In the genomic region with DNA sequence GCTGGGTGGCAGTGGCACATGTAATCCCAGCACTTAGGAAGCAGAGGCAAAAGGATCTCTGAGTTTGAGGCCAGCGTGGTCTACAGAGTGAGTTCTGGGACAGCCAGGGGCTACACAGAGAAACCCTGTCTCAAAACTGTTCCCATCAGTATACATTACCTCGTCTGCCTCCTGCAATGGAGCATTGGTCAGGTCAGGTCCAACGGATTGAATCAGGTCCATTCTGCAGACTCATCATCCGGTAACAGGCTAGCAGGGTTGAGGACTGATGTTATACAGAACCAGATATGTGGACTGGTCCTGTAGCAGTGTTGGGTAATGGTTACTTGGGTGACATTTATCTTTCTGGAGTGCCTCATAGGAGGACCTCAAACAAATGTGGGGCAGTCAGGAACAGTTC, we compare ENCODE assay signal across 16 mouse cellular contexts.
"Had no signal": no experiment of that assay in that cellular context is flagged by ENCODE, and none has a peak within 500 bp of the region (broad histone marks: within the 10 kb centered on the region; RNA-seq: fewer than 3 reads in every experiment).

No protein-coding gene starts in this region.

- H3K27me3 ChIP-seq: neural tube, embryonic 13.5 days; neural tube, embryonic 15.5 days; stomach, embryonic 15.5 days had no signal

- H3K36me3 ChIP-seq: neural tube, embryonic 13.5 days; neural tube, embryonic 15.5 days; stomach, embryonic 15.5 days had no signal

- H3K9me3 ChIP-seq: neural tube, embryonic 13.5 days; neural tube, embryonic 15.5 days; stomach, embryonic 15.5 days had no signal

- H3K9ac ChIP-seq: neural tube, embryonic 13.5 days; neural tube, embryonic 15.5 days; stomach, embryonic 15.5 days had no signal

- H3K4me3 ChIP-seq: neural tube, embryonic 13.5 days; neural tube, embryonic 15.5 days; stomach, embryonic 15.5 days had no signal

- H3K27ac ChIP-seq: neural tube, embryonic 13.5 days; neural tube, embryonic 15.5 days; stomach, embryonic 15.5 days; stomach, postnatal 0 days had no signal

- H3K4me2 ChIP-seq: neural tube, embryonic 13.5 days; neural tube, embryonic 15.5 days; stomach, embryonic 15.5 days had no signal

- DNase-seq: retina, postnatal 1 day; right cerebral cortex, adult 18-20 months; right cerebral cortex, postnatal 14 days; right cerebral cortex, postnatal 25 days; right cerebral cortex, postnatal 4 days; spleen, adult 18-20 months; thymus, adult 18-20 months; thymus, adult 2 months; thymus, postnatal 14 days; thymus, postnatal 25 days; thymus, postnatal 36 days; thymus, postnatal 4 days had no signal
